Mouse (Mus musculus): ENCODE measurements around the gene Arhgap21. TPM values are rescaled to one million over a fixed set of nuclear protein-coding genes. Genes with fewer than 3 reads are reported as not detected.

The Arhgap21 gene
- polyA plus RNA-seq, 1 experiment from 2014 or later = 10.4 TPM

DNA sequence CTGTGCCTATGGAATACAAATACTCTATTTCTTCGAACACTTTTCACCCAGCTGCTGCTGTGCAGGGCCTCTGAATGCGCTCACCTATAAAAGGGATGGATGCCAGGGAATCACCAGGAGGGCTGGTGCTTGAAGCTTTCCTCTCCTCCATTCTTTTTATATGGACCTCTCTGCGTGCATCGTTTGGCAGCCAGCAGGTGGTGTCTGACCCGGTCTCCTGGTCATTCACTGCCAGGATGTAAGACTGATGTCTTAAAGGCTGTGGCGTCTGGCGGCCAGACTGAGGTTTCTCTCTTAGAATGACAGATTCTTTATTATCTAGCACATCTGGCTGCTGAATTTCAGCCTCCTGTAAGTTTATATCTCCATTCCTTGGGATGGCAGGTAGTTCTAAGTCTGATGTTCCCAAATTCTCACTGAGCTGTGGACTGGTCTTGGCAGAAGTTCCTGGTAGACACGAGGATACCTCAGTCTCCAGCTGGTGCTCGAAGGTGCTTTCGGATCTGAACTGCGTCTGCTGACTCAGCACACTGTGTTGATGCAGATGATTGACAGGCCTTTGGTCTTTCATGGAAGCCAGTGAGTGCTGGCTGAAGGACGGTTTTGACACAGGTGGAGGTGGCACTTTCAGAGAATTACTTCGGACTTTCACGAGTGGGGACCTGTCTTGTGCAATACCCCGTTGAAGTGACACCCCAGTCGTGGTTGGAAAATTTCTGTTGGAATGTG, 88.6 kb downstream of the Arhgap21 start:
- Histone ChIP-seq H3K9me3 (replicated peaks) (no peaks in the 10 kb centered on the region), H3K9ac (no peak overlapping the region), H3K4me1 (no peaks in the 10 kb centered on the region), H3K27ac (replicated peaks) (no peak overlapping the region), H3K4me3 (replicated peaks) (no peak overlapping the region), H3K4me2 (replicated peaks) (no peak overlapping the region), H3K36me3 (peaks cover 34% of the 10 kb centered on the region), H3K27me3 (no peaks in the 10 kb centered on the region)
- ATAC-seq (ENCODE audit: insufficient number of reproducible peaks, low FRiP score, low TSS enrichment, low read depth) = no peak
- 84% methylated on average over 16 of the region's 16 CpGs for WGBS

GRCm38 (mm10) chr2:20874621-20875020, 94.1 kb downstream of the Arhgap21 start:
- Histone ChIP-seq H3K36me3 (peaks cover 15% of the 10 kb centered on the region), H3K9me3 (replicated peaks) (no peaks in the 10 kb centered on the region), H3K27me3 (no peaks in the 10 kb centered on the region), H3K27ac (replicated peaks) (no peak overlapping the region), H3K4me1 (no peaks in the 10 kb centered on the region), H3K4me2 (replicated peaks) (no peak overlapping the region), H3K9ac (no peak overlapping the region), H3K4me3 (replicated peaks) (no peak overlapping the region)
- 93% methylated on average over 5 of the region's 5 CpGs for WGBS
- ATAC-seq (ENCODE audit: insufficient number of reproducible peaks, low FRiP score, low TSS enrichment, low read depth) = no peak

DNA sequence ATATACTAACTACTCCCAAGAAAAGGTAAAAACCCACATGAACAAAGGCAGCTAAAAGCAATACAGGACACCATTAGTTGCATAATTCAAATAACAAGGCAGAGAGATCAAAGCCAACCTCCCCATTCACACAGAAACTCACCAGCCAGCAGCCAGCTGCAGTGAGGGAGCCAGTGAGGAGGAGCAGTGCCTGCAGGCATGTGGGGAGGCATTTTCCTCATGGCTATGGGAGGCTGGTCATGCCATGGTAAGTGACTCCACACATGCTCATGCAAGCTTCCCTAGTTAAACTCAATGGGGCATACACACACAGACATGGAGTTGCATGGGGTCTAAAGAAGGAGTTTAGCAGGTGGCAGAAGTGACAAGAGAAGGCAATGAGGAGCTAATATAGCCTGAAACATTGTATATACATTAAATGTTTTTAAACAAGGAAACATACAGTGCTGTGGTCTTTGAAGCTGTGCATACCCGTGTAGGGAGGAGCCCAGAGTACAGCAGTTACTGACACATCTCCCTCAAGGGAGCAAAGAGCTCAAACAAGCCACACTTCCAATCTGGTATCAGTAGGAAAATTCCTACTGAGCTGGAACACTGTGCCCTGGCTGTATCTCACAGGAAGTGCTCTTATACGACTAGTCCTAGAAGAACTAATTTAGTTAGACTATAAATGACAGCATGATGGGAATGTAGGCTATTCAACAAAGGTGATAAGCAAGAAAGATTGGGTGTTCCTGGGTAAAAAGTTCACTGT, 99.3 kb downstream of the Arhgap21 start:
- WGBS = 56% methylated on average over 2 of the region's 2 CpGs
- no peaks in the 10 kb centered on the region for H3K9me3 ChIP-seq (replicated peaks)
- no peak overlapping the region for H3K4me2 ChIP-seq (replicated peaks)
- H3K36me3 ChIP-seq = no peaks in the 10 kb centered on the region
- H3K27ac ChIP-seq (replicated peaks) = no peak overlapping the region
- no peaks in the 10 kb centered on the region for H3K4me1 ChIP-seq
- no peaks in the 10 kb centered on the region for H3K27me3 ChIP-seq
- no peak for ATAC-seq (ENCODE audit: insufficient number of reproducible peaks, low FRiP score, low TSS enrichment, low read depth)
- H3K4me3 ChIP-seq (replicated peaks) = no peak overlapping the region
- H3K9ac ChIP-seq = no peak overlapping the region

DNA sequence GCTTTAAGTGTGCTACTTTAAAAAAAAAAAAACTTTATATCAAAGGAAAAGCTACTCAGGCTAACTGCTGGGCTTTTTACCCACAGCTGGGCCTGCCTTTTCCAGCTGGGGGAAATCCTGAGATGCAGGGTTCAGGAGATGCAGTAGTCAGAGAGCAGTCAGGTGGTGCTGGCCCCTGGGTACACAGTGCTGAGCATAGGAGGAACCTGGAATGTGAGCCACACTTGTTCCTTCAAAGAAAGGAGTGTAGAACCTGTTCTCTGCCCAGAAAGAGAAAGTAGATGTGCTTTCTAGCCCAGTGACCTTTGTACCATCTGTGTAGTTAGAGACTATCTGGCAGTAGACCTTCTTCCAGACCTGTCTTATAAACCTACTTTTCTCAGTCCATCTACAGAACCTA, 100.6 kb downstream of the Arhgap21 start:
- Histone ChIP-seq H3K36me3 (peaks cover 10% of the 10 kb centered on the region), H3K9ac (no peak overlapping the region), H3K4me2 (replicated peaks) (no peak overlapping the region), H3K27me3 (no peaks in the 10 kb centered on the region), H3K27ac (replicated peaks) (no peak overlapping the region), H3K4me3 (replicated peaks) (no peak overlapping the region), H3K4me1 (no peaks in the 10 kb centered on the region), H3K9me3 (replicated peaks) (no peaks in the 10 kb centered on the region)
- no peak for ATAC-seq (ENCODE audit: insufficient number of reproducible peaks, low FRiP score, low TSS enrichment, low read depth)

DNA sequence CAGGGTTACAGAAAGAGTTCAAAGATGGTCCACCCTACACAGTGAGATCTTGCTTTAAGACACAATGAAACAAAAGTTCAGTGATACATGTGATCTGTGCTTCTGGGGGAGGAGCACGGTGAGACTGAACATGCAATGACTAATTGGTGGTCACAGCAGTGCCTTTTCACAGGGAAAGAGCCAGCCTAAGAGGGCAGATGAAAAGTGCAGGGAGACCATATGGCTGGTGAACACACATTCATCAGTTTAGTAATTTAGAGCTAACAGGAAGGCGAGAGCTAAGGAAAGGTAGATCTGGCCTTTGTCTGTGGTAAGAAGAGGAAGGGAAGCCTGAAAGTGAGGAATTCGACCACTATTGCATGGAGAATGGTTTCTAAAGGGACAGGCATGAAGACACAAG, 102.9 kb downstream of the Arhgap21 start:
- ATAC-seq (ENCODE audit: insufficient number of reproducible peaks, low FRiP score, low TSS enrichment, low read depth) = no peak

DNA sequence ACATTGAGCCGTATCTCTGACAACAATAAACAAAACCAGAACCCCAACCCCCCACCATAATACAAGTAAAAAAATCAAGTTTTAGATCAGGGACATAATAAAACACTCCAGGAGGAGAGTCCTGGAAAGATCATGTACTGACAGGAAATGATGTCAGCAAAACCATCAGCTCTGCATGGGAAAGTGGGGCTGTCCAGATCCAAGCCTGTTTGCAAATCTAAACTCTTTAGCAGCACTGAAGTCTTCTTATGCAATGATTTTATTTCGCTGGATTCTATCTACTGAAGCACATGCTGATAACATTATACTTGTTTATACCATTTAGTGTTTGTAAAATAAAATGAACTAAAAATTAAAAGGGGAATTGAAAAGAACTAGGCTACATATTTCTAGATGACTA, 104.1 kb downstream of the Arhgap21 start:
- Histone ChIP-seq H3K27ac (replicated peaks) (no peak overlapping the region), H3K9ac (no peak overlapping the region), H3K27me3 (no peaks in the 10 kb centered on the region), H3K4me3 (replicated peaks) (no peak overlapping the region), H3K9me3 (replicated peaks) (no peaks in the 10 kb centered on the region), H3K4me2 (replicated peaks) (no peak overlapping the region), H3K36me3 (peaks cover 38% of the 10 kb centered on the region), H3K4me1 (no peaks in the 10 kb centered on the region)
- no peak for ATAC-seq (ENCODE audit: insufficient number of reproducible peaks, low FRiP score, low TSS enrichment, low read depth)
- WGBS = 81% methylated on average over 2 of the region's 2 CpGs

More for the DNA sequence above, 102.9 kb downstream of the Arhgap21 start:
- H3K4me2 ChIP-seq (replicated peaks) = no peak overlapping the region
- WGBS = 89% methylated on average over 3 of the region's 3 CpGs
- no peaks in the 10 kb centered on the region for H3K4me1 ChIP-seq
- no peak overlapping the region for H3K9ac ChIP-seq
- H3K36me3 ChIP-seq = peaks cover 28% of the 10 kb centered on the region
- no peak overlapping the region for H3K4me3 ChIP-seq (replicated peaks)
- no peak overlapping the region for H3K27ac ChIP-seq (replicated peaks)
- H3K9me3 ChIP-seq (replicated peaks) = no peaks in the 10 kb centered on the region
- no peaks in the 10 kb centered on the region for H3K27me3 ChIP-seq

DNA sequence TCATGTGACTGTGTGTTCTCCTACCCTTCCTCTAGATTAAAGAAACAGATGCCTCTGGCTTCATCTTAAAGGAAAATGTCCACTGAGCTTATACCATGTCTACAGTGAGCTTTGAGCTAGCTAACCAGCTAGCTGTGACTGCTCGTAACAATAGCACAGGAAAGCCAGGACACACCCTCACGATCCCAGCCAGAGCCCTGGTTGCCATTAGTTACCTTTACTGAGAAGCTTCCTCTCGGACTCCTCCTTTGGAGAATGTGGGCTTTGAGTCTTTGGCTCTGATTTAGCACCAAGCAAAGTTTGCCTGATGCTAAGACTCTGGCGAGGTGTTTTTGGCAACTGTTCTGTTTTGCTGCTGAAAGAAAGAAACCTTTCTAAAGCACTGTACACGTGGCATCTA, 107.9 kb downstream of the Arhgap21 start:
- H3K4me1 ChIP-seq = no peaks in the 10 kb centered on the region
- peaks cover 57% of the 10 kb centered on the region for H3K36me3 ChIP-seq
- H3K9ac ChIP-seq = no peak overlapping the region
- H3K27me3 ChIP-seq = no peaks in the 10 kb centered on the region
- no peak overlapping the region for H3K4me2 ChIP-seq (replicated peaks)
- WGBS = 73% methylated on average over 5 of the region's 5 CpGs
- H3K27ac ChIP-seq (replicated peaks) = no peak overlapping the region
- no peaks in the 10 kb centered on the region for H3K9me3 ChIP-seq (replicated peaks)
- H3K4me3 ChIP-seq (replicated peaks) = no peak overlapping the region
- ATAC-seq (ENCODE audit: insufficient number of reproducible peaks, low FRiP score, low TSS enrichment, low read depth) = no peak

- no peaks in the 10 kb centered on the region for H3K4me1 ChIP-seq
- H3K4me3 ChIP-seq (replicated peaks) = no peak overlapping the region
- no peak overlapping the region for H3K4me2 ChIP-seq (replicated peaks)
- ATAC-seq (ENCODE audit: insufficient number of reproducible peaks, low FRiP score, low TSS enrichment, low read depth) = no peak
- H3K27me3 ChIP-seq = no peaks in the 10 kb centered on the region
- no peak overlapping the region for H3K27ac ChIP-seq (replicated peaks)
- H3K9me3 ChIP-seq (replicated peaks) = no peaks in the 10 kb centered on the region
- no peak overlapping the region for H3K9ac ChIP-seq
- WGBS = 88% methylated on average over 18 of the region's 18 CpGs
- peaks cover 45% of the 10 kb centered on the region for H3K36me3 ChIP-seq
Observed at GRCm38 (mm10) chr2:20849346-20849745, 119.3 kb downstream of the Arhgap21 start.

DNA sequence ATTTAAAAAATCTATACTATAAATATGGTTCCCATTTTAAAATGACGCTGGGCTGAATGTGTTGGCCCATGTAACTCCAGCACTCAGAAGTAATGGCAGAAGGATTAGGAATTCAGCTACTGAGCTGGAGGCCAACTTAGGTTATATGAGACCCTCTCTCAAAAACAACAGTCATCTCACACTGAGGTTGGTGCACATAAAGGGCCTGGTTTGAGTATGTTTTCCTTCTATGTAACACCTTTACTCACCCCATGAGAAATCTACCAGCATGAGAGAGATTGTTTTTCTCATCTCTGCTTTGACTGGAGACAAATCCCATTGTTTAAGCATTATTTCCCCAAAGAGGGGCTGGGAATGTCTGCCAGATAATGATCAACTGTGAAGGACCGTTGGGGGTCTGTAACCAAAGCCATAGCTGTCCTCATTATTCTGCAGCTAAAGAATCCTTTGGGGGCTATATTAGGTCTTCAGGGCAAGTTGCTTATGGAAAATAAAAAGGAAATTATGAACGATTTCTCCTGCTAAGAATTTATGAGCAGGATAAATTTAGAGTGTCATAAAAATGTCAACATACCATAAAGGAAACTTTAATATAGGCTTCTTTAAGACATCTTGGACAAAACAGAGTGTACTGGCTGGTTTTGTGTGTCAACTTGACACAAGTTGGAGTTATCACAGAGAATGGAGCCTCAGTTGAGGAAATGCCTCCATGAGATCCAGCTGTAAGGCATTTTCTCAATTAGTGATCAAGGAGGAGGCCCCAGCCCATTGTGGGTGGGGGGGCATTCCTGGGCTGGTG, 136.9 kb downstream of the Arhgap21 start:
- WGBS = 52% methylated on average over 3 of the region's 3 CpGs
- ATAC-seq (ENCODE audit: insufficient number of reproducible peaks, low FRiP score, low TSS enrichment, low read depth) = no peak
- no peak overlapping the region for H3K4me2 ChIP-seq (replicated peaks)
- H3K9ac ChIP-seq = no peak overlapping the region
- no peaks in the 10 kb centered on the region for H3K9me3 ChIP-seq (replicated peaks)
- H3K4me1 ChIP-seq = no peaks in the 10 kb centered on the region
- no peaks in the 10 kb centered on the region for H3K27me3 ChIP-seq
- no peak overlapping the region for H3K4me3 ChIP-seq (replicated peaks)
- H3K36me3 ChIP-seq = no peaks in the 10 kb centered on the region
- H3K27ac ChIP-seq (replicated peaks) = no peak overlapping the region

- H3K4me3 ChIP-seq (replicated peaks) = no peak overlapping the region
- H3K9me3 ChIP-seq (replicated peaks) = no peaks in the 10 kb centered on the region
- no peaks in the 10 kb centered on the region for H3K36me3 ChIP-seq
- no peak overlapping the region for H3K4me2 ChIP-seq (replicated peaks)
- H3K4me1 ChIP-seq = no peaks in the 10 kb centered on the region
- no peak overlapping the region for H3K27ac ChIP-seq (replicated peaks)
- ATAC-seq (ENCODE audit: insufficient number of reproducible peaks, low FRiP score, low TSS enrichment, low read depth) = no peak
- 80% methylated on average over 3 of the region's 3 CpGs for WGBS
- no peak overlapping the region for H3K9ac ChIP-seq
- H3K27me3 ChIP-seq = no peaks in the 10 kb centered on the region
Observed at GRCm38 (mm10) chr2:20830882-20831281, 137.8 kb downstream of the Arhgap21 start.

GRCm38 (mm10) chr2:20826258-20826657, 142.4 kb downstream of the Arhgap21 start:
- no peaks in the 10 kb centered on the region for H3K9me3 ChIP-seq (replicated peaks)
- H3K27me3 ChIP-seq = no peaks in the 10 kb centered on the region
- ATAC-seq (ENCODE audit: insufficient number of reproducible peaks, low FRiP score, low TSS enrichment, low read depth) = no peak
- no peak overlapping the region for H3K9ac ChIP-seq
- no peaks in the 10 kb centered on the region for H3K36me3 ChIP-seq
- no peak overlapping the region for H3K4me2 ChIP-seq (replicated peaks)
- H3K27ac ChIP-seq (replicated peaks) = no peak overlapping the region
- no peaks in the 10 kb centered on the region for H3K4me1 ChIP-seq
- no peak overlapping the region for H3K4me3 ChIP-seq (replicated peaks)
